Mouse (Mus musculus): ENCODE measurements around the gene Edf1.

DNA sequence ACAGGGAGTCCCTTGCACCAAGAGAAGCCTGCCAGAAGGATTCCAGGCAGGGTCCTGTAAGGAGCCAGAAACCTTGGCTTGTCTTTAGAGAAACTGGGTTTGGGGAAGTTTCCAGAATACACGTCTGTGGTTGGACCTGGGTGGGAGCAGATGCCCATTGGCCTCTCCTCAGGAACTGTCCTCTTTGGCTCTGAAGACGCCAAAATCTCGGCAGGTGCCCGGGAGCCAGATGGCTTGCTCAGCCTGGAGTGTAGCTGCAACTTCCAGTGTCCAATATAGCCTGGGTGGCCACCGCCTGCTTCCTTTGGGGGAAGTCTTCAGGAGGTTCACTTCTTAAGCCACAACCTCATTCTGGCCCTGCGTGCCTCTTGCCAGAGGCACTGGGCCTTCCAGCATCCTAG, 24.3 kb downstream of the Edf1 start:
- TF ChIP-seq KAT2A (IDR thresholded peaks at IDR 0.05; ENCODE audit: insufficient replicate concordance, low read length), result no peak
- TF ChIP-seq CTCF (conservative IDR thresholded peaks at IDR 0.05 in 1 of 2, IDR thresholded peaks at IDR 0.05 in 1 of 2; ENCODE audit: low read depth in 2 of 2, low read length in 2 of 2), result no peak
- TF ChIP-seq TCF12 (IDR thresholded peaks at IDR 0.05; ENCODE audit: low read depth, low read length), result no peak
- TF ChIP-seq IRF4 (IDR thresholded peaks at IDR 0.05; ENCODE audit: low read depth, low read length), result no peak
- no peak for TF ChIP-seq ZMIZ1 (IDR thresholded peaks at IDR 0.05; ENCODE audit: low read depth, low read length)
- TF ChIP-seq USF1 (IDR thresholded peaks at IDR 0.05; ENCODE audit: low read depth, low read length), result no peak
- no peak for TF ChIP-seq NRF1 (IDR thresholded peaks at IDR 0.05; ENCODE audit: low read depth, low read length)
